Mouse (Mus musculus) E14TG2a.4 (cell line): ENCODE results near the gene Rimbp3.
"Not testable (repeated sequence)": the region's sequence is repeated elsewhere in the genome, so short reads cannot be mapped to it uniquely, and the experiment has no call there.

ENCODE experiments used
- CTCF ChIP-seq: conservative IDR thresholded peaks from 2 replicates; pipeline ENCODE4 v1.5.1; 2014; ENCODE audit warnings: low read length
- POU5F1 ChIP-seq: IDR thresholded peaks from 2 replicates; pipeline ENCODE4 v1.6.1; 2014; ENCODE audit warnings: low read length, borderline replicate concordance

- not testable (repeated sequence) for TF ChIP-seq CTCF, POU5F1
These were observed 23.1 kb downstream of the Rimbp3 start for GRCm38 (mm10) chr16:17231523-17231922.
